Mouse (Mus musculus): ENCODE measurements around the gene Rpl18.

The Rpl18 gene

DNA sequence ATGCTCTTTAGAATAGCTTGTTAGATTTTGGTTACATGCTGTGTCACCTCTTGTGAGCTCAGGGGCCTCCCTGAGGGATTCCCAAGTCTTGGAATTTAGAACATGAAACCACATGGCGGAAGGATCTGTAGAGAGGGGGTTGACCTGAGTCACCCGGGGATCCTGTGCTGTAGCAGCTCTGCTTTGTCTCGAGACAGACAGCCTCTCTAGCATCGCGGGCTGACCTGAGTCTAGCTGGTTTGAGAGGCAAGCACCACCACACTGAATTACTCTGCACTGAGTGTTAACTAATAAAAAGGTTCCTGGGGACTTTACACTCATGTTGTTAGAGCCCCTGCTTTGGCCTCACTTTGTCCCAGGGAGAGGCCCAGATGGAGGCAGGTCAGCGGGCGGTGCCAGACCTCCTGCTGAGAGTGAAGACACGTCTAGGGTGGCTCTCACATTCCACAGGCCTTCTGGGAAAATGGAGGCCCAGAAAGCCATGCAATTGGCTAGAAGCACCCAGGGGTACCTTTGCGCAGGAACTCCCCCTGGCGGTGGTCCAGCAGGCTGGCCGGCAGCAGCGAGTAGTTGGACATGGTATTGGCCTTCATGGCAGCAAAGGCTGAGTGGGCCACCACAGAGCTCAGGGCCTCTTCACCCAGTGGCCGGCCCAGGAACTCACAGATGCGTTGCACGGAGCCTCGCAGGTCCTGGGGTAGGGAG is 15.6 kb downstream of the Rpl18 start:
- peak in 1 of 2 experiments; percentile 50 for DNase-seq (ENCODE audit: low spot score in 2 of 2)

DNA sequence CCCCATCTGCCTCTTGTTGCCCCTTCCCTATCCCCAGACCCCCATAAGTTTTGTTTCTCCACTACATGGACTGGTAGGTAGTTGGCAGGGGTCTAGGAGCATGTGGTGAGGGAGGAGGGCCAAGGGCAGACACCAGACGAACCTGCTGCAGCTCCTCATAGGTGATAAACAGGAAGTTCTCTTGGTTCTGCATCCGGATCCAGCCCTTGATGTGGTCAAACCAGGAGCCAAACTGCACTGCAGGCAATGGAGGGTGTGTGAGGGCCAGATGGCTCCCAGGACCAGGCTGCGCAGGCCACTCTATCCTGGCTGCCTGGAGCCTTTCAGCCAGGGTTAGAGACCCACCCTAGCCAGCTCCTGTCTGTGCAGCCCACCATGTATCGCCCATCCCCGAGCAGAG is 18.2 kb downstream of the Rpl18 start:
- DNase-seq (ENCODE audit: low spot score in 2 of 2): no peak

- peak; percentile 88 to 93 for DNase-seq (ENCODE audit: low spot score in 2 of 2)
Observed at GRCm38 (mm10) chr7:45739162-45739763, 24.0 kb downstream of the Rpl18 start.

DNA sequence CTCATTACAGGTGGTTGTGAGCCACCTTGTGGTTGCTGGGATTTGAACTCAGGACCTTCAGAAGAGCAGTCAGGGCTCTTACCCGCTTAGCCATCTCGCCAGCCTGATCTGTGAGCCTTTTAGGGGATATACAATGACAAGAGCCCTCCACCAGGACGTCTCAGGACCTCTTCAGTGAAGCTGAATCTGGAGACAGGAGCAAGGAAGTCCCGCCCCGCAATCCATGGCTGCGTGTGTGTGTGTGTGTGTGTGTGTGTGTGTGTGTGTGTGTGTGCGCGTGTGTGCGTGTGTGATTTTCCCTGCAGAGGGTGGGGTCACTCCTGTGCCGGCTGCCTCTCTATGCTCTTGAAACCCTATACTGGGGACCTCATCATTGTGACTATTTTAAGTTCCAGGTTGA is 24.6 kb downstream of the Rpl18 start:
- DNase-seq (ENCODE audit: low spot score in 2 of 2): no peak

- DNase-seq (ENCODE audit: low spot score in 2 of 2): peak in 1 of 2 experiments; percentile 35
Observed at GRCm38 (mm10) chr7:45741308-45741707, 26.1 kb downstream of the Rpl18 start.

GRCm38 (mm10) chr7:45741777-45742176 is 26.5 kb downstream of the Rpl18 start:
- peak in 1 of 2 experiments; percentile 39 for DNase-seq (ENCODE audit: low spot score in 2 of 2)

DNA sequence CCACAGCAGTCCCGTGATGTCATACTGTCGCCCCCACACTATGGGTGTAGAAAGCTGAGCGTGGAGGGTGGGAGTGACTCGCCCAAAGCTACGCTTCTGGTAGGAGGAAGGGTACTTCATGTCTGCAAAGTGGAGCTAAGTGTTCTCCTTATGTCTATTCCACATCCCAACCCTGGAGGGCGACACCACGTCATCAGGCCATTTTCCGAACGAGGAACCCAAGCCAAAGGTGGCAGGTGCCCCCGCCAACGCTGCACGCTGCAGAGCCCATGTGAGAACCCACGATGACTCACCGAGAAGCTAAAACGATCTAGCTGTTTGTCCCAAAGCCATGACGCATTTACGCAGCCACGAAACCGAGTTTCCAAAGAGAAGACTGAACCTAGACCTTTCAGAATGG is 27.1 kb downstream of the Rpl18 start:
- DNase-seq (ENCODE audit: low spot score in 2 of 2): peak; percentile 68 to 79

- DNase-seq (ENCODE audit: low spot score in 2 of 2): peak; percentile 79 to 80
Observed at GRCm38 (mm10) chr7:45744387-45744786, 29.1 kb downstream of the Rpl18 start.

DNA sequence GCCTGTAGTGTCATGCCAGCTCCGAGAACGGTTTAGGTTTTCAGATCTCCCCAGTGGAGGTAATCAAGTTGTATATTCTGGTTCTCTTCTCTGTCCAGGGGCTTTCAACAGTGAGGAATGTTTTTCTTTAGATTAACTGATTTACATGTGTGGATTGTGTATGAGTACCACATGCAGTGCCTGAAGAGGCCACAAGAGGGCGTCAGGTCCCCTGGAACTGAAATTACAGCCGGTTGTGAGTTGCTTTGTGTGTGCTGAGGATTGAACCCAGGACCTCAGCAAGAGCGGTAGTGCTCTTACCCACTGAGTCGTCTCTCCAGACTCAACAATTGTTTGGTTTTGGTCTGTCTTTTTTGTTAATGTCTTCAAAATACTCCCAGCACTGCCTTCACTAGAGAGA is 31.3 kb downstream of the Rpl18 start:
- DNase-seq (ENCODE audit: low spot score in 2 of 2): no peak

- no peak for DNase-seq (ENCODE audit: low spot score in 2 of 2)
Observed at GRCm38 (mm10) chr7:45747450-45747849, 32.2 kb downstream of the Rpl18 start.

DNA sequence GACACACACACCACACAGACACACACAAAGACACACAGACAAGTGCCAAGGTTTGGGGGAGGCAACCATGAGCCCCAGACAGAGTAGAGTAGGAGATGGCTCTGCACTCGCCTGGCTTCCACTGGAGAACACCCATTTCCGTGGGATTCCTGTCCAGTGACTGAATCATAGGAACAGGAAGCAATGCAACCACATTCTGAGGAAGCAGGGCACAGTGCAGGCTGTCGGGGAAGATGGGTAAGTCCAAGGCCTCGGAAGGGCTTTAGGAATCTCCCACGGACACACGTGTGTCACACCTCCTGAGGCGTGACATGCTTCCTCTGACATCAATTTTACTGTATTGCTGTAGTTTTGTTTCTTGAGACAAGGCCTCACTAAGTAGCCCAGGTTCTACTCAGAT is 32.9 kb downstream of the Rpl18 start:
- no peak for DNase-seq (ENCODE audit: low spot score in 2 of 2)

DNA sequence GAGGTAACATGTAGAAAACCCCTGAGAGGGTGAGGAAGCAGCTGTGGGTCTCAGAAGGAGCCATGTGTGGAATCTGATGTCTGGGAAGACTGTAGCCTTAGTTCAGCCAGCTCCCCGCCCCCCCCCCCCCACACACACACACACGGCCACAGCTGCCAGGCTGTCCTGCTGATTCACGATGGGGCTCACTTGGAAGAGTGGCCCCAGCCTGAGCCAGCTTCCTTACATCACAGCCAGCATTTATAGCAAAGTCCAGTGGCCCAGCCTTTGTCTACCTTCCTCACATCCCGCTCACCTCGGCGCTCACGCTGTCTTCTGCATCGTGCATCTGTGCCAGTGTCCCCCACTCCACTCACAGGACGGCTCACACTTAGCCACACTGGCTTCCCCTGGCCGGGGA is 34.1 kb downstream of the Rpl18 start:
- no peak for DNase-seq (ENCODE audit: low spot score in 2 of 2)

DNA sequence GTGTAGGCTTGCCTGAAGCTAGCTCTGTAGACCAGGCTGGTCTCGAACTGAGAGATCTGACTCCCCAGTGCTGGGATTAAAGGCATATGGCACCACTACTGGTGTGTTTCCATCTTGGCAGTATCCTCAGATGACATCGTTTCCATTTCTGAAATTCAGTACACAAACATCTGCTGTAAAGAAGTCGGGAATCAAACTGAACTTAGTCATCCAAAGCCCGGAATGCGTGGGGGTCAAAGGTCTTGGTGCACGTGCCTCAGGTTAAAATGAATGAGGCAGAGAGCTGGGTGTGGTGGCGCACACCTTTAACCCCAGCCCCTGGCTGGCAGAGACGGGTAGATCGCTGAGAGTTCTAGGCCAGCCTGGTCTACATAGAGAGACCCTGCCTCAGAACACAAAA is 34.9 kb downstream of the Rpl18 start:
- no peak for DNase-seq (ENCODE audit: low spot score in 2 of 2)

DNA sequence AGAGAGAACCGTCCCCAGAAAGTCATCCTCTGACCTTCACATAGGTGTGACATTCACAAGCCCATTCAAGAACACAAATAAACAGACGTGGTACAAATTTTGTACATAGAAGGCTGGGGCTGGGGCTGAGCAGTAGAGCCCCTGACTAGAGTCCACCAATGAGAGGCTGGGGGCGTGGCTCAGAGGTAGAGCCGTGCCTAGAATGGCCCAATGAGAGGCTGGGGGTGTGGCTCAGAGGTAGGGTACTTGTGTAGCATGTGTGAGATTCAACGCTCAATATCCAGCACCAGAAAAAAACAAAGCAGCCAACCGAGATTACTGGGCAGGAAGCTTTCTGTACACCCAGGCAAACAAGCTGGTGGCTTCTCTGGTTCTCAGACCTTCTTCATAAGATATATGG is 40.4 kb downstream of the Rpl18 start:
- no peak for DNase-seq (ENCODE audit: low spot score in 2 of 2)

DNA sequence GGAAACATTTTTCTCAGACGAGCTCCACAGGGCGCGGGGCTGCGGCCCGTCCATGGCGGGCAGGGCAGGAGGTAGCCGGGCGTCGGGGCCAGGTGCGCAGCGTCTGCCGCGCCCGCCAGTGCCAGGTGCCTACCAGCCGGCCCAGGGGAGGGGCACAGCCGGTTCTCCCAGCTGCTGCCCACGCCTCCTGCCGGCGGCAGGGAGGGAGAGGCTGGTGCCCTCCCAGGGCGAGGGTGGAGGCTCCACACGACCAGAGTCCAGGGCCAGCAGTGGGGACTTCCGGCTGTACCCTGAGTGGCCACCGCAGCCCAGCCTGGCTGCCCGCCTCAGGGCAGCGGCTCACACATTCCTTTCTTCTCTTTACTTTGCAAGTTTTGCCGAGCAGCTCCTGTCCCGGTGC is 44.1 kb downstream of the Rpl18 start:
- no peak for DNase-seq (ENCODE audit: low spot score in 2 of 2)

GRCm38 (mm10) chr7:45760151-45760550 is 44.9 kb downstream of the Rpl18 start:
- no peak for DNase-seq (ENCODE audit: low spot score in 2 of 2)

- DNase-seq (ENCODE audit: low spot score in 2 of 2): no peak
Observed at GRCm38 (mm10) chr7:45765995-45766394, 50.7 kb downstream of the Rpl18 start.

- no peak for DNase-seq (ENCODE audit: low spot score in 2 of 2)
Observed at GRCm38 (mm10) chr7:45766764-45767163, 51.5 kb downstream of the Rpl18 start.

- no peak for DNase-seq (ENCODE audit: low spot score in 2 of 2)
Observed at GRCm38 (mm10) chr7:45767500-45767899, 52.2 kb downstream of the Rpl18 start.

All from right cerebral cortex, postnatal 10 days (tissue).